Mouse (Mus musculus) intestine, embryonic 15.5 days (tissue): ENCODE data around the gene Rogdi. TPM values are rescaled to one million over a fixed set of nuclear protein-coding genes. Genes with fewer than 3 reads are reported as not detected.
A peak's percentile ranks its signal among the peaks of the same experiment; 100 is the strongest.

ENCODE experiments used
- ATAC-seq: fragments of 200-750 bp; cut with Nextera tagmentation; 2 replicates; pipeline ENCODE4 v1.8.0; 2017; ENCODE audit warnings: moderate TSS enrichment, moderate library complexity
- H3K27ac ChIP-seq: fragments of 300-500 bp; sonication (generic); 2 replicates; pipeline ENCODE4 v1.5.1; 2015; ENCODE audit warnings: mild to moderate bottlenecking, inconsistent platforms
- H3K27me3 ChIP-seq: fragments of 300-500 bp; sonication (generic); replicated peaks from 2 replicates; pipeline ENCODE4 v1.6.1; 2015; ENCODE audit warnings: inconsistent platforms
- H3K36me3 ChIP-seq: fragments of 300-500 bp; sonication (generic); 2 replicates; pipeline ENCODE4 v1.6.1; 2015; ENCODE audit warnings: inconsistent platforms
- H3K4me1 ChIP-seq: fragments of 300-500 bp; sonication (generic); replicated peaks from 2 replicates; pipeline ENCODE4 v1.6.1; 2015; ENCODE audit warnings: inconsistent platforms
- H3K4me2 ChIP-seq: fragments of 300-500 bp; sonication (generic); replicated peaks from 2 replicates; pipeline ENCODE4 v1.6.1; 2015; ENCODE audit warnings: mild to moderate bottlenecking, inconsistent platforms
- H3K4me3 ChIP-seq: fragments of 300-500 bp; sonication (generic); replicated peaks from 2 replicates; pipeline ENCODE4 v1.5.1; 2015; ENCODE audit warnings: inconsistent platforms
- H3K9ac ChIP-seq: fragments of 300-500 bp; sonication (generic); 2 replicates; pipeline ENCODE4 v1.6.1; 2015; ENCODE audit warnings: inconsistent platforms
- H3K9me3 ChIP-seq: fragments of 300-500 bp; sonication (generic); 2 replicates; pipeline ENCODE4 v1.6.1; 2016; ENCODE audit warnings: inconsistent platforms
- WGBS: fragments of 180-500 bp; shearing (Covaris S2); methylation state at CpG from one replicate; pipeline ENCODE4 v1.1.7; 2015; 5-methylcytosine and 5-hydroxymethylcytosine counted together
- polyA plus RNA-seq: library from polyadenylated mRNA; unstranded; fragments of >200 nt; fragmentation: Nextera tagmentation; extraction: Ambion mirVana; gene quantifications from 2 replicates; pipeline ENCODE4 v1.2.1, GENCODE M21; 2015

Gene Rogdi
- polyA plus RNA-seq, 1 experiment from 2014 or later = 46.2 TPM

- 51% methylated on average over 5 of the region's 5 CpGs for WGBS
- 0 out of 2 replicates have a peak, but pooled peaks cover 3% of the 10 kb centered on the region for H3K4me1 ChIP-seq
- ATAC-seq = 0 out of 2 replicates have a peak, but pooled peaks have one; percentile 43
Measured at GRCm38 (mm10) chr16:4978275-4979051, 34.9 kb downstream of the Rogdi start.

GRCm38 (mm10) chr16:4976180-4976579 is 37.2 kb downstream of the Rogdi start:
- Histone ChIP-seq H3K9ac (no peak overlapping the region), H3K27ac (no peak overlapping the region), H3K4me3 (no peak overlapping the region), H3K36me3 (no peaks in the 10 kb centered on the region), H3K9me3 (no peaks in the 10 kb centered on the region), H3K4me2 (no peak overlapping the region), H3K4me1 (0 out of 2 replicates have a peak, but pooled peaks cover 3% of the 10 kb centered on the region), H3K27me3 (no peaks in the 10 kb centered on the region)
- no peak for ATAC-seq
- 53% methylated on average over 2 of the region's 2 CpGs for whole genome bisulfite sequencing

More at GRCm38 (mm10) chr16:4978275-4979051, 34.9 kb downstream of the Rogdi start:
- Histone ChIP-seq H3K4me3 (no peak overlapping the region), H3K27me3 (no peaks in the 10 kb centered on the region), H3K36me3 (no peaks in the 10 kb centered on the region), H3K27ac (no peak overlapping the region), H3K9ac (no peak overlapping the region), H3K9me3 (no peaks in the 10 kb centered on the region), H3K4me2 (no peak overlapping the region)

- 0 out of 2 replicates have a peak, but pooled peaks cover 3% of the 10 kb centered on the region for H3K4me1 ChIP-seq
- H3K9ac ChIP-seq = no peak overlapping the region
- no peak overlapping the region for H3K4me2 ChIP-seq
- H3K4me3 ChIP-seq = no peak overlapping the region
- ATAC-seq = no peak
- no peaks in the 10 kb centered on the region for H3K9me3 ChIP-seq
- H3K36me3 ChIP-seq = no peaks in the 10 kb centered on the region
- H3K27ac ChIP-seq = no peak overlapping the region
- 90% methylated on average over 5 of the region's 5 CpGs for WGBS
- no peaks in the 10 kb centered on the region for H3K27me3 ChIP-seq
Measured at GRCm38 (mm10) chr16:4974521-4974920, 38.8 kb downstream of the Rogdi start.

- Histone ChIP-seq H3K27ac (no peak overlapping the region), H3K4me1 (0 out of 2 replicates have a peak, but pooled peaks cover 2% of the 10 kb centered on the region), H3K4me3 (no peak overlapping the region), H3K9ac (no peak overlapping the region), H3K9me3 (no peaks in the 10 kb centered on the region), H3K36me3 (no peaks in the 10 kb centered on the region), H3K27me3 (no peaks in the 10 kb centered on the region), H3K4me2 (no peak overlapping the region)
- no peak for ATAC-seq
- WGBS = 65% methylated on average over 4 of the region's 4 CpGs
Measured at GRCm38 (mm10) chr16:4971626-4972025, 41.7 kb downstream of the Rogdi start.

- no peaks in the 10 kb centered on the region for H3K9me3 ChIP-seq
- no peak overlapping the region for H3K9ac ChIP-seq
- H3K4me1 ChIP-seq = 0 out of 2 replicates have a peak, but pooled peaks cover 5% of the 10 kb centered on the region
- 72% methylated on average over 5 of the region's 5 CpGs for WGBS
- ATAC-seq = no peak
- no peaks in the 10 kb centered on the region for H3K36me3 ChIP-seq
- H3K27ac ChIP-seq = no peak overlapping the region
- no peak overlapping the region for H3K4me3 ChIP-seq
- no peaks in the 10 kb centered on the region for H3K27me3 ChIP-seq
- no peak overlapping the region for H3K4me2 ChIP-seq
Measured at GRCm38 (mm10) chr16:4969055-4969843, 44.1 kb downstream of the Rogdi start.

- 81% methylated on average over 3 of the region's 3 CpGs for WGBS
- H3K9me3 ChIP-seq = no peaks in the 10 kb centered on the region
- H3K27me3 ChIP-seq = no peaks in the 10 kb centered on the region
Measured at GRCm38 (mm10) chr16:4968426-4968825, 44.9 kb downstream of the Rogdi start.

GRCm38 (mm10) chr16:4965392-4966129 is 47.8 kb downstream of the Rogdi start:
- ATAC-seq = no peak
- Histone ChIP-seq H3K27me3 (no peaks in the 10 kb centered on the region), H3K9me3 (no peaks in the 10 kb centered on the region), H3K4me1 (peaks cover 9% of the 10 kb centered on the region), H3K4me2 (peak overlapping the region; percentile 89; the same call in 1 of the 2 replicates), H3K27ac (no peak overlapping the region), H3K9ac (no peak overlapping the region), H3K36me3 (no peaks in the 10 kb centered on the region), H3K4me3 (no peak overlapping the region)
- WGBS = 89% methylated on average over 8 of the region's 8 CpGs

More at GRCm38 (mm10) chr16:4968426-4968825, 44.9 kb downstream of the Rogdi start:
- Histone ChIP-seq H3K9ac (no peak overlapping the region), H3K4me2 (no peak overlapping the region), H3K36me3 (no peaks in the 10 kb centered on the region), H3K4me1 (peaks cover 6% of the 10 kb centered on the region), H3K4me3 (no peak overlapping the region), H3K27ac (no peak overlapping the region)
- no peak for ATAC-seq

- Histone ChIP-seq H3K4me1 (peaks cover 9% of the 10 kb centered on the region), H3K9ac (peak overlapping the region; percentile 66), H3K4me2 (peak overlapping the region; percentile 89), H3K9me3 (no peaks in the 10 kb centered on the region), H3K36me3 (no peaks in the 10 kb centered on the region), H3K27me3 (no peaks in the 10 kb centered on the region), H3K4me3 (peak overlapping the region; percentile 97), H3K27ac (peak overlapping the region; percentile 65; the same call in 1 of the 2 replicates)
- ATAC-seq = peak; percentile 8; the same call in 1 of the 2 replicates
- 22% methylated on average over 13 of the region's 13 CpGs for WGBS
Measured at GRCm38 (mm10) chr16:4964731-4965391, 48.5 kb downstream of the Rogdi start.

- H3K4me3 ChIP-seq = peak within 1 kb of the TSS; percentile 97
- H3K4me2 ChIP-seq = peak within 1 kb of the TSS; percentile 89
- ATAC-seq = peak; percentile 99
- WGBS = under 1% methylated on average over 76 of the region's 76 CpGs
- H3K4me1 ChIP-seq = peaks cover 9% of the 10 kb centered on the region
- peak within 1 kb of the TSS; percentile 95 for H3K9ac ChIP-seq
- H3K9me3 ChIP-seq = no peaks in the 10 kb centered on the region
- peak within 1 kb of the TSS; percentile 82 for H3K27ac ChIP-seq
- no peaks in the 10 kb centered on the region for H3K27me3 ChIP-seq
- no peaks in the 10 kb centered on the region for H3K36me3 ChIP-seq
Measured at GRCm38 (mm10) chr16:4963797-4964709, 49.3 kb downstream of the Rogdi start, which contains the start of gene Anks3. Anks3 (minus strand) TSS chr16:4964205.

GRCm38 (mm10) chr16:4963346-4963745 is 50.0 kb downstream of the Rogdi start:
- H3K4me2 ChIP-seq = peak overlapping the region; percentile 89
- no peaks in the 10 kb centered on the region for H3K27me3 ChIP-seq
- H3K9ac ChIP-seq = peak overlapping the region; percentile 95
- ATAC-seq = no peak
- no peaks in the 10 kb centered on the region for H3K36me3 ChIP-seq
- 34% methylated on average over 9 of the region's 9 CpGs for WGBS
- H3K9me3 ChIP-seq = no peaks in the 10 kb centered on the region
- H3K27ac ChIP-seq = no peak overlapping the region; the same call in 1 of the 2 replicates
- H3K4me1 ChIP-seq = peaks cover 9% of the 10 kb centered on the region
- peak overlapping the region; percentile 97 for H3K4me3 ChIP-seq
